Mouse (Mus musculus): ENCODE measurements around the gene Hdac8.

Hdac8 gene

GRCm38 (mm10) chrX:102339396-102340155 lies 165.6 kb downstream of the Hdac8 start:
- DNase-seq = no peak

GRCm38 (mm10) chrX:102319696-102320095 lies 185.5 kb downstream of the Hdac8 start:
- no peak for DNase-seq

GRCm38 (mm10) chrX:102319252-102319651 lies 185.9 kb downstream of the Hdac8 start:
- no peak for DNase-seq

- no peak for DNase-seq
These were observed 186.4 kb downstream of the Hdac8 start for GRCm38 (mm10) chrX:102318782-102319181.

GRCm38 (mm10) chrX:102311119-102311518 lies 194.0 kb downstream of the Hdac8 start:
- no peak for DNase-seq

- no peak for DNase-seq
These were observed 197.6 kb downstream of the Hdac8 start for GRCm38 (mm10) chrX:102307511-102307910.

GRCm38 (mm10) chrX:102305806-102306205 lies 199.4 kb downstream of the Hdac8 start:
- DNase-seq = no peak

- no peak for DNase-seq
These were observed 200.2 kb downstream of the Hdac8 start for GRCm38 (mm10) chrX:102304914-102305313.

GRCm38 (mm10) chrX:102302476-102302875 lies 202.7 kb downstream of the Hdac8 start:
- no peak for DNase-seq

GRCm38 (mm10) chrX:102284889-102285288 lies 220.3 kb downstream of the Hdac8 start:
- DNase-seq = no peak

- no peak for DNase-seq
These were observed 242.4 kb downstream of the Hdac8 start for GRCm38 (mm10) chrX:102262620-102263345.

GRCm38 (mm10) chrX:102259772-102260171 lies 245.4 kb downstream of the Hdac8 start:
- no peak for DNase-seq

- peak; percentile 7 to 8 for DNase-seq
These were observed 251.3 kb downstream of the Hdac8 start for GRCm38 (mm10) chrX:102253892-102254291.

- DNase-seq = peak; percentile 45 to 51
These were observed 253.0 kb downstream of the Hdac8 start, which contains the start of gene Cited1 for GRCm38 (mm10) chrX:102251937-102252860. Gene Cited1, minus strand, starts transcription at chrX:102252181.

- peak in 1 of 2 experiments; percentile 23 for DNase-seq
These were observed 253.8 kb downstream of the Hdac8 start for GRCm38 (mm10) chrX:102251221-102251936.

- DNase-seq = peak in 1 of 2 experiments; percentile 35
These were observed 254.3 kb downstream of the Hdac8 start for GRCm38 (mm10) chrX:102250891-102251170.

- peak in 1 of 2 experiments; percentile 19 for DNase-seq
These were observed 254.8 kb downstream of the Hdac8 start for GRCm38 (mm10) chrX:102250150-102250890.

GRCm38 (mm10) chrX:102244334-102244733 lies 260.8 kb downstream of the Hdac8 start:
- DNase-seq = peak in 1 of 2 experiments; percentile 4
